ENCODE assay signal across 28 mouse cellular contexts in the genomic region with DNA sequence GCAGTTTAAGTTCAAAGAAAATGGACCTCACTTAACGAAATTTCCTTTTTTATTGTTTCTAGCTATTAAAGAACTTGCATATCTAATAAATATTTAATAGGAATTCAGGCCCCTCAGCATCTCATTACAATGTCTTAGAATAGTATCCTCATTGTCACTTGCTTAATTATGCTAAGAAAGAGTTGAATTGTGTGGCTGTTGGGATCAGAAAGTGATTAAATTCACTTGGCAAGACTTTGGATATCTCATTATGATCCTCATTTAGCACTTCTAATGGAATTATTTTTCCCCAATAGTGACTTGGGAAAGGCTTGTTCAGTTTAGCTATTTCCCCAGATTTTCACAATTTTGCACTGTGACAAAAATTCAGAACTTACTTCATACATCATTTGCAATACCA.
"Had no signal": no experiment of that assay in that cellular context is flagged by ENCODE, and none has a peak within 500 bp of the region (broad histone marks: within the 10 kb centered on the region; RNA-seq: fewer than 3 reads in every experiment).

No protein-coding gene starts in this region.

- H3K27ac ChIP-seq: heart, adult 2 months; hindbrain, embryonic 10.5 days; hindbrain, embryonic 12.5 days; hindbrain, embryonic 14.5 days; intestine, embryonic 15.5 days; layer of hippocampus, adult 2 months; left cerebral cortex, adult 2 months; limb, embryonic 10.5 days; limb, embryonic 12.5 days; liver, embryonic 13.5 days; liver, embryonic 15.5 days had no signal

- H3K4me3 ChIP-seq: heart, adult 2 months; heart, embryonic 12.5 days; hindbrain, embryonic 10.5 days; hindbrain, embryonic 12.5 days; intestine, embryonic 15.5 days; layer of hippocampus, adult 2 months; left cerebral cortex, adult 2 months; limb, embryonic 10.5 days; limb, embryonic 12.5 days; liver, embryonic 13.5 days; liver, embryonic 15.5 days had no signal

- H3K36me3 ChIP-seq: heart, embryonic 12.5 days; hindbrain, embryonic 10.5 days; hindbrain, embryonic 12.5 days; intestine, embryonic 15.5 days; limb, embryonic 10.5 days; limb, embryonic 12.5 days; liver, embryonic 13.5 days; liver, embryonic 15.5 days had no signal

- ATAC-seq: hindbrain, embryonic 16.5 days; inflammation-experienced regulatory T-cells, adult 6 months; intestine, embryonic 15.5 days; intestine, postnatal 0 days; liver, postnatal 0 days had no signal

- H3K4me2 ChIP-seq: heart, embryonic 12.5 days; hindbrain, embryonic 12.5 days; hindbrain, embryonic 14.5 days; intestine, embryonic 15.5 days; limb, embryonic 12.5 days; liver, embryonic 11.5 days; liver, embryonic 13.5 days; liver, embryonic 15.5 days had no signal

- H3K27me3 ChIP-seq: heart, embryonic 12.5 days; hindbrain, embryonic 12.5 days; intestine, embryonic 15.5 days; limb, embryonic 12.5 days; liver, embryonic 13.5 days; liver, embryonic 15.5 days had no signal

- H3K4me1 ChIP-seq: heart, embryonic 12.5 days; hindbrain, embryonic 10.5 days; hindbrain, embryonic 12.5 days; intestine, embryonic 15.5 days; limb, embryonic 10.5 days; limb, embryonic 12.5 days; liver, embryonic 13.5 days; liver, embryonic 15.5 days had no signal

- H3K9me3 ChIP-seq: heart, embryonic 12.5 days; hindbrain, embryonic 10.5 days; hindbrain, embryonic 12.5 days; intestine, embryonic 15.5 days; limb, embryonic 10.5 days; limb, embryonic 12.5 days; liver, embryonic 13.5 days; liver, embryonic 15.5 days had no signal

- H3K9ac ChIP-seq: heart, embryonic 12.5 days; hindbrain, embryonic 12.5 days; hindbrain, embryonic 14.5 days; intestine, embryonic 15.5 days; limb, embryonic 12.5 days; liver, embryonic 13.5 days; liver, embryonic 15.5 days; liver, postnatal 0 days had no signal

- DNase-seq: gastrocnemius, postnatal 14 days; gastrocnemius, postnatal 36 days; heart, adult 11 months; heart, adult 2 months; heart, postnatal 10 days; heart, postnatal 4 days; kidney, adult 18-20 months; kidney, adult 8-10 months; kidney, postnatal 10 days; kidney, postnatal 25 days; kidney, postnatal 4 days; liver; liver, embryonic 13.5 days; liver, postnatal 0 days had no signal
